ENCODE assay signal across 9 mouse cellular contexts in genomic region chr15:78429139-78429459, GRCm38 (mm10). TPM values are rescaled to one million over a fixed set of nuclear protein-coding genes. Genes with fewer than 3 reads are reported as not detected.
A peak's percentile ranks its signal among the peaks of the same experiment; 100 is the strongest.
DNase-seq lines count a peak whose midpoint lies in the region; ATAC-seq and TF ChIP-seq lines count a peak whose summit lies in the region.
"Had no signal": no experiment of that assay in that cellular context is flagged by ENCODE, and none has a peak within 500 bp of the region (broad histone marks: within the 10 kb centered on the region; RNA-seq: fewer than 3 reads in every experiment).

No protein-coding gene starts in this region.

- no peak for TF ChIP-seq POLR2A in olfactory bulb, adult 2 months (IDR thresholded peaks at IDR 0.05; ENCODE audit: insufficient read depth, low read depth, low read length)

- no peak for DNase-seq in lung, embryonic 14.5 days
- DNase-seq in lung, postnatal 10 days: no peak
- DNase-seq in forebrain, embryonic 14.5 days (ENCODE audit: low spot score): no peak
- DNase-seq in left cerebral cortex, postnatal 10 days (ENCODE audit: extremely low spot score in 1 of 2, low spot score in 2 of 2): no peak
- no peak for DNase-seq in embryo, embryonic 10 days (ENCODE audit: low spot score)
- DNase-seq in cerebellum, adult 8-10 months: no peak

- no peak for TF ChIP-seq CTCF in lung, embryonic 14.5 days (IDR thresholded peaks at IDR 0.05; ENCODE audit: low read depth)
- TF ChIP-seq CTCF in olfactory bulb, adult 2 months (IDR thresholded peaks at IDR 0.05; ENCODE audit: insufficient read depth, low read depth, low read length): no peak

- WGBS in lung, embryonic 14.5 days: 2% methylated on average over 3 of the region's 3 CpGs
- 0% methylated on average over 3 of the region's 3 CpGs for WGBS in forebrain, embryonic 14.5 days
- WGBS in limb, embryonic 15.5 days: 6% methylated on average over 3 of the region's 3 CpGs
- WGBS in olfactory bulb, adult 2 months: 2% methylated on average over 3 of the region's 3 CpGs

- H3K9ac ChIP-seq in lung, embryonic 14.5 days: peak overlapping the region; percentile 51
- H3K9ac ChIP-seq in forebrain, embryonic 14.5 days (ENCODE audit: low read length): peak overlapping the region; percentile 73
- peak overlapping the region; percentile 76 for H3K9ac ChIP-seq in limb, embryonic 15.5 days

- H3K4me1 ChIP-seq in lung, embryonic 14.5 days (ENCODE audit: insufficient read depth): peaks cover 6% of the 10 kb centered on the region; the same call in 1 of the 2 replicates
- H3K4me1 ChIP-seq in forebrain, embryonic 14.5 days (ENCODE audit: control insufficient read depth, insufficient read depth, low read length): peaks cover 9% of the 10 kb centered on the region
- peaks cover 19% of the 10 kb centered on the region for H3K4me1 ChIP-seq in limb, embryonic 15.5 days
- H3K4me1 ChIP-seq in olfactory bulb, adult 2 months (ENCODE audit: control insufficient read depth, insufficient read depth, low read length): peaks cover 27% of the 10 kb centered on the region

- H3K4me3 ChIP-seq in lung, embryonic 14.5 days (ENCODE audit: low read depth, low read length): peak overlapping the region; percentile 74
- H3K4me3 ChIP-seq in forebrain, embryonic 14.5 days (ENCODE audit: low read depth, low read length): peak overlapping the region; percentile 60
- H3K4me3 ChIP-seq in limb, embryonic 15.5 days: peak overlapping the region; percentile 68
- H3K4me3 ChIP-seq in olfactory bulb, adult 2 months (ENCODE audit: insufficient read depth, low read depth, low read length): peak overlapping the region; percentile 88

- ATAC-seq in lung, embryonic 14.5 days (ENCODE audit: insufficient read depth): no peak; the same call in 1 of the 2 replicates
- ATAC-seq in forebrain, embryonic 14.5 days: no peak
- no peak for ATAC-seq in limb, embryonic 15.5 days (ENCODE audit: insufficient number of reproducible peaks, low FRiP score, low TSS enrichment, low read depth)

- H3K27me3 ChIP-seq in lung, embryonic 14.5 days (ENCODE audit: insufficient read depth, low read length): no peaks in the 10 kb centered on the region
- no peaks in the 10 kb centered on the region for H3K27me3 ChIP-seq in forebrain, embryonic 14.5 days (replicated peaks; ENCODE audit: control insufficient read depth, insufficient read depth, low read length)
- H3K27me3 ChIP-seq in limb, embryonic 15.5 days: peaks cover 8% of the 10 kb centered on the region; the same call in 1 of the 2 replicates

- peak overlapping the region; percentile 81 for H3K4me2 ChIP-seq in lung, embryonic 14.5 days
- peak overlapping the region; percentile 88 for H3K4me2 ChIP-seq in forebrain, embryonic 14.5 days (ENCODE audit: low read length)
- H3K4me2 ChIP-seq in limb, embryonic 15.5 days: peak overlapping the region; percentile 80

- peak overlapping the region; percentile 56 for H3K27ac ChIP-seq in lung, embryonic 14.5 days (ENCODE audit: low read depth)
- H3K27ac ChIP-seq in forebrain, embryonic 14.5 days (ENCODE audit: low read depth, low read length): peak overlapping the region; percentile 10; the same call in 1 of the 2 replicates
- peak overlapping the region; percentile 63 for H3K27ac ChIP-seq in limb, embryonic 15.5 days
- peak overlapping the region; percentile 48 for H3K27ac ChIP-seq in olfactory bulb, adult 2 months (ENCODE audit: insufficient read depth, low read depth, low read length)

- peaks cover 27% of the 10 kb centered on the region; the same call in 1 of the 2 replicates for H3K36me3 ChIP-seq in lung, embryonic 14.5 days (ENCODE audit: insufficient read depth)
- peaks cover 30% of the 10 kb centered on the region for H3K36me3 ChIP-seq in forebrain, embryonic 14.5 days (ENCODE audit: control insufficient read depth, insufficient read depth, low read length)
- H3K36me3 ChIP-seq in limb, embryonic 15.5 days: peaks cover 27% of the 10 kb centered on the region

- H3K9me3 ChIP-seq in lung, embryonic 14.5 days (ENCODE audit: low read depth, low read length): no peaks in the 10 kb centered on the region
- no peaks in the 10 kb centered on the region for H3K9me3 ChIP-seq in forebrain, embryonic 14.5 days (replicated peaks; ENCODE audit: control insufficient read depth, low read length)
- H3K9me3 ChIP-seq in limb, embryonic 15.5 days: no peaks in the 10 kb centered on the region

- intact Hi-C loops in left cerebral cortex, postnatal 10 days (cut with DNase I): loop anchor here (10.0 kb wide), 1 partner anchor 444 kb away; no protein-coding TSS in a partner anchor

RNA-seq across cellular contexts. Expression of gene Kctd17, which starts 0.7 kb away (rescaled TPM):
- 51.8 and 53.9 TPM in 2 replicates for polyA plus RNA-seq in lung, embryonic 14.5 days (2014; fragmentation: Nextera tagmentation; extraction: Ambion mirVana)
- polyA plus RNA-seq in forebrain, embryonic 14.5 days (2014; fragmentation: Nextera tagmentation; extraction: Ambion mirVana): 110 and 113 TPM in 2 replicates
- polyA plus RNA-seq in limb, embryonic 15.5 days (2015; fragmentation: Nextera tagmentation; extraction: Ambion mirVana): 45.3 and 45.7 TPM in 2 replicates
- polyA plus RNA-seq in olfactory bulb, adult 2 months (2012; ENCODE audit: insufficient read depth, insufficient read length, low replicate concordance, missing spikeins): not detected in 2 replicates
- total RNA-seq in left cerebral cortex, postnatal 10 days (2021): 100 to 1,000 TPM; 239 to 255 TPM

RNA-seq across cellular contexts. Expression of gene Mpst, which starts 22.9 kb away (rescaled TPM):
- polyA plus RNA-seq in lung, embryonic 14.5 days (2014; fragmentation: Nextera tagmentation; extraction: Ambion mirVana): 3.3 and 3.5 TPM in 2 replicates
- 5.9 and 6.1 TPM in 2 replicates for polyA plus RNA-seq in forebrain, embryonic 14.5 days (2014; fragmentation: Nextera tagmentation; extraction: Ambion mirVana)
- 2.1 and 2.4 TPM in 2 replicates for polyA plus RNA-seq in limb, embryonic 15.5 days (2015; fragmentation: Nextera tagmentation; extraction: Ambion mirVana)
- not detected in 2 replicates for polyA plus RNA-seq in olfactory bulb, adult 2 months (2012; ENCODE audit: insufficient read depth, insufficient read length, low replicate concordance, missing spikeins)
- 10 to 100 TPM; 56.3 to 56.5 TPM for total RNA-seq in left cerebral cortex, postnatal 10 days (2021)

RNA-seq across cellular contexts. Expression of gene Tst, which starts 23.4 kb away (rescaled TPM):
- 51.9 and 53.5 TPM in 2 replicates for polyA plus RNA-seq in lung, embryonic 14.5 days (2014; fragmentation: Nextera tagmentation; extraction: Ambion mirVana)
- polyA plus RNA-seq in forebrain, embryonic 14.5 days (2014; fragmentation: Nextera tagmentation; extraction: Ambion mirVana): 27.0 and 27.4 TPM in 2 replicates
- 15.4 and 17.1 TPM in 2 replicates for polyA plus RNA-seq in limb, embryonic 15.5 days (2015; fragmentation: Nextera tagmentation; extraction: Ambion mirVana)
- not detected in 2 replicates for polyA plus RNA-seq in olfactory bulb, adult 2 months (2012; ENCODE audit: insufficient read depth, insufficient read length, low replicate concordance, missing spikeins)
- 10 to 100 TPM; 33.8 to 42.9 TPM for total RNA-seq in left cerebral cortex, postnatal 10 days (2021)

RNA-seq across cellular contexts. Expression of gene Tex33, which starts 33.4 kb away (rescaled TPM):
- polyA plus RNA-seq in lung, embryonic 14.5 days (2014; fragmentation: Nextera tagmentation; extraction: Ambion mirVana): not detected in 2 replicates
- polyA plus RNA-seq in forebrain, embryonic 14.5 days (2014; fragmentation: Nextera tagmentation; extraction: Ambion mirVana): not detected in 2 replicates
- not detected in 2 replicates for polyA plus RNA-seq in limb, embryonic 15.5 days (2015; fragmentation: Nextera tagmentation; extraction: Ambion mirVana)
- not detected in 2 replicates for polyA plus RNA-seq in olfactory bulb, adult 2 months (2012; ENCODE audit: insufficient read depth, insufficient read length, low replicate concordance, missing spikeins)
- total RNA-seq in left cerebral cortex, postnatal 10 days (2021): under 1 TPM; 0.39 to 0.51 TPM
- total RNA-seq: hematopoietic stem cell, adult 5-6 weeks had no signal

RNA-seq across cellular contexts. Expression of gene Tmprss6, which starts 39.3 kb away (rescaled TPM):
- 0.18 and 0.37 TPM in 2 replicates for polyA plus RNA-seq in lung, embryonic 14.5 days (2014; fragmentation: Nextera tagmentation; extraction: Ambion mirVana)
- 0.20 and 0.47 TPM in 2 replicates for polyA plus RNA-seq in forebrain, embryonic 14.5 days (2014; fragmentation: Nextera tagmentation; extraction: Ambion mirVana)
- 0.24 and 0.83 TPM in 2 replicates for polyA plus RNA-seq in limb, embryonic 15.5 days (2015; fragmentation: Nextera tagmentation; extraction: Ambion mirVana)
- not detected in 2 replicates for polyA plus RNA-seq in olfactory bulb, adult 2 months (2012; ENCODE audit: insufficient read depth, insufficient read length, low replicate concordance, missing spikeins)
- not detected for total RNA-seq in left cerebral cortex, postnatal 10 days (2021)
- total RNA-seq: hematopoietic stem cell, adult 5-6 weeks had no signal

Comparison
In these comparisons a context has a peak if more than half of its experiments do, and no peak if none do; other contexts are left out.
1. H3K27ac ChIP-seq: peak in every context shown above with its lines; median percentile 63 in limb, embryonic 15.5 days; 56 in lung, embryonic 14.5 days; 48 in olfactory bulb, adult 2 months; 10 in forebrain, embryonic 14.5 days.
2. RNA of gene Tst, which starts 23.4 kb away (polyA plus RNA-seq): 51.9 to 53.5 TPM in lung, embryonic 14.5 days, 27.0 to 27.4 TPM in forebrain, embryonic 14.5 days and 15.4 to 17.1 TPM in limb, embryonic 15.5 days; not detected in olfactory bulb, adult 2 months; every median in the first group is over 10 times any median in the second.
3. Peak in every context shown above with its lines, with median percentiles within 50 percentile points of each other: H3K4me2 ChIP-seq, H3K4me3 ChIP-seq and H3K9ac ChIP-seq.